Mouse (Mus musculus) liver, embryonic 14.5 days (tissue): ENCODE results near the gene Golga1. TPM values are rescaled to one million over a fixed set of nuclear protein-coding genes. Genes with fewer than 3 reads are reported as not detected.

Experiments used
- ATAC-seq: fragments of 200-750 bp; cut with Nextera tagmentation; 2 replicates; pipeline ENCODE4 v1.8.0; 2017; ENCODE audit warnings: moderate number of reproducible peaks, mild to moderate bottlenecking, moderate library complexity; ENCODE audit not compliant: insufficient read depth
- DNase-seq, 3 experiments: peaks; one replicate each; pipeline ENCODE4 v3.0.0-alpha.2; 2012 to 2013; ENCODE audit warnings: low read depth in 3 of 3, low spot score in 3 of 3
- H3K27ac ChIP-seq: fragments of 300-500 bp; sonication (generic); 2 replicates; pipeline ENCODE4 v1.5.1; 2014; ENCODE audit warnings: moderate library complexity, mild to moderate bottlenecking, control low read depth, inconsistent platforms
- H3K27me3 ChIP-seq: fragments of 300-500 bp; sonication (generic); 2 replicates; pipeline ENCODE4 v1.6.1; 2014; ENCODE audit warnings: mild to moderate bottlenecking, low read length, moderate library complexity; ENCODE audit not compliant: control insufficient read depth, insufficient read depth
- H3K36me3 ChIP-seq: fragments of 300-500 bp; sonication (generic); replicated peaks from 2 replicates; pipeline ENCODE4 v1.6.1; 2014; ENCODE audit warnings: low read depth; ENCODE audit not compliant: control insufficient read depth, insufficient read depth
- H3K4me1 ChIP-seq, 2 experiments: fragments of 200-500 bp in 1 of 2; fragments of 300-500 bp in 1 of 2; sonication (generic) in 1 of 2; replicated peaks; 2 replicates each; pipeline ENCODE4 v1.6.1; 2012 to 2014; ENCODE audit warnings: antibody characterized with exemption in 1 of 2, inconsistent platforms in 1 of 2, low read length in 1 of 2; ENCODE audit not compliant: control insufficient read depth in 2 of 2, insufficient read depth in 2 of 2
- H3K4me2 ChIP-seq: fragments of 300-500 bp; sonication (generic); 2 replicates; pipeline ENCODE4 v1.6.1; 2014; ENCODE audit warnings: low read depth, mild to moderate bottlenecking, control low read depth, moderate library complexity
- H3K4me3 ChIP-seq, 2 experiments: fragments of 200-500 bp in 1 of 2; fragments of 300-500 bp in 1 of 2; sonication (generic) in 1 of 2; 2 replicates each; pipeline ENCODE4 v1.5.1; 2012 to 2014; ENCODE audit warnings: low read depth in 2 of 2, low read length in 2 of 2, mild to moderate bottlenecking in 2 of 2, control low read depth in 1 of 2, inconsistent platforms in 1 of 2, moderate library complexity in 1 of 2; ENCODE audit not compliant: insufficient read depth in 1 of 2
- H3K9ac ChIP-seq: fragments of 300-500 bp; sonication (generic); replicated peaks from 2 replicates; pipeline ENCODE4 v1.6.1; 2014; ENCODE audit warnings: mild to moderate bottlenecking, control low read depth, moderate library complexity
- H3K9me3 ChIP-seq: fragments of 300-500 bp; sonication (generic); 2 replicates; pipeline ENCODE4 v1.6.1; 2016; ENCODE audit warnings: low read length, mixed read lengths; ENCODE audit not compliant: control insufficient read depth
- CTCF ChIP-seq: IDR thresholded peaks from 2 replicates; pipeline ENCODE4 v1.5.1; 2016; ENCODE audit warnings: antibody characterized with exemption, low read depth, control low read depth
- EP300 ChIP-seq: IDR thresholded peaks from 2 replicates; pipeline ENCODE4 v1.6.1; 2016; ENCODE audit warnings: antibody characterized with exemption, low read depth
- WGBS: fragments of 180-500 bp; shearing (Covaris S2); extraction: QIAGEN DNeasy Blood & Tissue Kit; methylation state at CpG from one replicate; pipeline ENCODE4 v1.1.7; 2014; ENCODE audit not compliant: insufficient replicate concordance; 5-methylcytosine and 5-hydroxymethylcytosine counted together
- polyA plus RNA-seq, 2 experiments: library from polyadenylated mRNA; depleted of rRNA in 1 of 2; stranded (reverse) in 1 of 2; unstranded in 1 of 2; fragments of >200 nt; fragmentation: Nextera tagmentation in 1 of 2; extraction: Ambion mirVana in 1 of 2; gene quantifications; 2 replicates each; pipeline versions ENCODE4 v1.2.1 to v1.2.3; 2012 to 2014

The Golga1 gene
- polyA plus RNA-seq, 2 experiments, result 9.0 to 9.1 TPM

GRCm38 (mm10) chr2:39064687-39065399 is 498 bp downstream of the Golga1 start:
- Histone ChIP-seq H3K9ac (peak overlapping the region; percentile 88), H3K9me3 (no peaks in the 10 kb centered on the region), H3K27ac (peak overlapping the region; percentile 65), H3K4me2 (peak overlapping the region; percentile 81), H3K27me3 (no peaks in the 10 kb centered on the region), H3K4me1 (peaks cover 2 to 4% of the 10 kb centered on the region in 2 experiments; a peak in 3 of 4 replicates), H3K4me3 (peak overlapping the region; percentile 79), H3K36me3 (peaks cover 9% of the 10 kb centered on the region)
- ATAC-seq (peak; percentile 81), DNase-seq (peak; percentile 26 to 38 (median 28))
- WGBS, result 4% methylated on average over 25 of the region's 25 CpGs
- TF ChIP-seq CTCF (no peak; the same call in 1 of the 2 replicates), EP300 (no peak)

GRCm38 (mm10) chr2:39048515-39048914 is 16.8 kb downstream of the Golga1 start:
- Histone ChIP-seq H3K9me3 (no peaks in the 10 kb centered on the region), H3K4me3 (no peak overlapping the region), H3K4me2 (no peak overlapping the region), H3K36me3 (peaks cover 35% of the 10 kb centered on the region), H3K27ac (no peak overlapping the region), H3K9ac (no peak overlapping the region), H3K27me3 (no peaks in the 10 kb centered on the region), H3K4me1 (no peaks in the 10 kb centered on the region)
- no peak for DNase-seq
- no peak for TF ChIP-seq EP300
- TF ChIP-seq CTCF, result no peak
- ATAC-seq, result no peak
- 77% methylated on average over 1 of the region's 1 CpGs for WGBS

GRCm38 (mm10) chr2:39040215-39040614 is 25.1 kb downstream of the Golga1 start:
- H3K36me3 ChIP-seq, result peaks cover 19% of the 10 kb centered on the region

GRCm38 (mm10) chr2:39031611-39032010 is 33.7 kb downstream of the Golga1 start:
- TF ChIP-seq EP300, result no peak
- no peak for TF ChIP-seq CTCF
- no peaks in the 10 kb centered on the region for H3K27me3 ChIP-seq
- 88% methylated on average over 1 of the region's 1 CpGs for WGBS
- no peaks in the 10 kb centered on the region for H3K9me3 ChIP-seq
- no peak overlapping the region for H3K9ac ChIP-seq
- H3K4me1 ChIP-seq, result no peaks in the 10 kb centered on the region
- no peak overlapping the region for H3K27ac ChIP-seq
- no peak for DNase-seq
- no peak for ATAC-seq
- no peak overlapping the region for H3K4me2 ChIP-seq
- H3K36me3 ChIP-seq, result peaks cover 33% of the 10 kb centered on the region
- H3K4me3 ChIP-seq, result no peak overlapping the region

More at GRCm38 (mm10) chr2:39040215-39040614, 25.1 kb downstream of the Golga1 start:
- Histone ChIP-seq H3K9me3 (no peaks in the 10 kb centered on the region), H3K4me1 (no peaks in the 10 kb centered on the region), H3K27me3 (no peaks in the 10 kb centered on the region), H3K4me2 (no peak overlapping the region), H3K9ac (no peak overlapping the region), H3K27ac (no peak overlapping the region), H3K4me3 (no peak overlapping the region)
- TF ChIP-seq CTCF, result no peak
- TF ChIP-seq EP300, result no peak
- no peak for DNase-seq
- no peak for ATAC-seq
- WGBS, result 89% methylated on average over 1 of the region's 1 CpGs

GRCm38 (mm10) chr2:39020004-39020403 is 45.3 kb downstream of the Golga1 start:
- DNase-seq, result no peak
- ATAC-seq, result no peak
- Histone ChIP-seq H3K9me3 (no peaks in the 10 kb centered on the region), H3K27me3 (no peaks in the 10 kb centered on the region), H3K4me2 (no peak overlapping the region), H3K36me3 (peaks cover 49% of the 10 kb centered on the region), H3K27ac (no peak overlapping the region), H3K4me3 (no peak overlapping the region), H3K4me1 (no peaks in the 10 kb centered on the region), H3K9ac (no peak overlapping the region)
- TF ChIP-seq EP300, result no peak
- TF ChIP-seq CTCF, result no peak
- 83% methylated on average over 1 of the region's 1 CpGs for WGBS
